Mouse (Mus musculus): ENCODE measurements around the gene Vash2. TPM values are rescaled to one million over a fixed set of nuclear protein-coding genes. Genes with fewer than 3 reads are reported as not detected.
"Not testable (repeated sequence)": the region's sequence is repeated elsewhere in the genome, so short reads cannot be mapped to it uniquely, and the experiment has no call there.

Gene Vash2
- total RNA-seq, 2 experiments from 2014 or later, result 1.4 to 1.5 TPM

GRCm38 (mm10) chr1:190927751-190928369 lies 51.2 kb downstream of the Vash2 start:
- no peak for DNase-seq (ENCODE audit: low spot score in 2 of 2)

GRCm38 (mm10) chr1:190927311-190927710 lies 51.8 kb downstream of the Vash2 start:
- no peak for DNase-seq (ENCODE audit: low spot score in 2 of 2)

- DNase-seq (ENCODE audit: low spot score in 2 of 2), result not testable (repeated sequence)
Observed at GRCm38 (mm10) chr1:190924812-190925211, 54.3 kb downstream of the Vash2 start, which contains the start of gene Angel2. TSS of gene Angel2 (plus strand) at chr1:190925112.

- no peak for DNase-seq (ENCODE audit: low spot score in 2 of 2)
Observed at GRCm38 (mm10) chr1:190919725-190920469, 59.2 kb downstream of the Vash2 start.

- DNase-seq (ENCODE audit: low spot score in 2 of 2), result peak in 1 of 2 experiments; percentile 46
Observed at GRCm38 (mm10) chr1:190918938-190919337, 60.2 kb downstream of the Vash2 start.

- DNase-seq (ENCODE audit: low spot score in 2 of 2), result no peak
Observed at GRCm38 (mm10) chr1:190912623-190913022, 66.5 kb downstream of the Vash2 start.

- peak; percentile 76 to 87 for DNase-seq (ENCODE audit: low spot score in 2 of 2)
Observed at GRCm38 (mm10) chr1:190911415-190912123, 67.5 kb downstream of the Vash2 start, which contains the start of gene Rps6kc1. TSS of gene Rps6kc1 (minus strand) at chr1:190911770.

GRCm38 (mm10) chr1:190910836-190911235 lies 68.3 kb downstream of the Vash2 start:
- DNase-seq (ENCODE audit: low spot score in 2 of 2), result no peak

- no peak for DNase-seq (ENCODE audit: low spot score in 2 of 2)
Observed at GRCm38 (mm10) chr1:190904714-190905113, 74.4 kb downstream of the Vash2 start.

- no peak for DNase-seq (ENCODE audit: low spot score in 2 of 2)
Observed at GRCm38 (mm10) chr1:190904136-190904535, 75.0 kb downstream of the Vash2 start.

GRCm38 (mm10) chr1:190901082-190901481 lies 78.0 kb downstream of the Vash2 start:
- DNase-seq (ENCODE audit: low spot score in 2 of 2), result no peak

- DNase-seq (ENCODE audit: low spot score in 2 of 2), result no peak
Observed at GRCm38 (mm10) chr1:190898899-190899575, 80.1 kb downstream of the Vash2 start.

- DNase-seq (ENCODE audit: low spot score in 2 of 2), result no peak
Observed at GRCm38 (mm10) chr1:190898186-190898585, 80.9 kb downstream of the Vash2 start.

Other genes with a start within 250 kb of the Vash2 start
- gene Rps6kc1, start 67.5 kb downstream of the Vash2 start, total RNA-seq (2021), result 10 to 100 TPM; 90.7 to 94.1 TPM
- gene Angel2, start 54.2 kb downstream of the Vash2 start, total RNA-seq (2021), result 10 to 100 TPM; 51.7 to 52.3 TPM
- gene Flvcr1, start 46.9 kb upstream of the Vash2 start, total RNA-seq (2021), result 10 to 100 TPM; 15.3 to 15.8 TPM
- gene Spata45, start 57.3 kb upstream of the Vash2 start, total RNA-seq (2021), result not detected
- 10 to 100 TPM; 29.7 to 34.5 TPM for gene Tatdn3, start 83.6 kb upstream of the Vash2 start, total RNA-seq (2021)
- gene Nsl1, start 83.7 kb upstream of the Vash2 start, total RNA-seq (2021), result under 1 TPM; 0.62 to 0.86 TPM
- 1 to 10 TPM; 1.2 to 2.3 TPM for gene Batf3, start 118.6 kb upstream of the Vash2 start, total RNA-seq (2021)
- not detected for gene Fam71a, start 185.5 kb upstream of the Vash2 start, total RNA-seq (2021)
- 1 to 10 TPM; 1.6 to 1.7 TPM for gene Atf3, start 238.7 kb upstream of the Vash2 start, total RNA-seq (2021)

Measured in layer of hippocampus, adult 18-20 months (tissue).